ENCODE assay signal across 10 mouse cellular contexts in the genomic region with DNA sequence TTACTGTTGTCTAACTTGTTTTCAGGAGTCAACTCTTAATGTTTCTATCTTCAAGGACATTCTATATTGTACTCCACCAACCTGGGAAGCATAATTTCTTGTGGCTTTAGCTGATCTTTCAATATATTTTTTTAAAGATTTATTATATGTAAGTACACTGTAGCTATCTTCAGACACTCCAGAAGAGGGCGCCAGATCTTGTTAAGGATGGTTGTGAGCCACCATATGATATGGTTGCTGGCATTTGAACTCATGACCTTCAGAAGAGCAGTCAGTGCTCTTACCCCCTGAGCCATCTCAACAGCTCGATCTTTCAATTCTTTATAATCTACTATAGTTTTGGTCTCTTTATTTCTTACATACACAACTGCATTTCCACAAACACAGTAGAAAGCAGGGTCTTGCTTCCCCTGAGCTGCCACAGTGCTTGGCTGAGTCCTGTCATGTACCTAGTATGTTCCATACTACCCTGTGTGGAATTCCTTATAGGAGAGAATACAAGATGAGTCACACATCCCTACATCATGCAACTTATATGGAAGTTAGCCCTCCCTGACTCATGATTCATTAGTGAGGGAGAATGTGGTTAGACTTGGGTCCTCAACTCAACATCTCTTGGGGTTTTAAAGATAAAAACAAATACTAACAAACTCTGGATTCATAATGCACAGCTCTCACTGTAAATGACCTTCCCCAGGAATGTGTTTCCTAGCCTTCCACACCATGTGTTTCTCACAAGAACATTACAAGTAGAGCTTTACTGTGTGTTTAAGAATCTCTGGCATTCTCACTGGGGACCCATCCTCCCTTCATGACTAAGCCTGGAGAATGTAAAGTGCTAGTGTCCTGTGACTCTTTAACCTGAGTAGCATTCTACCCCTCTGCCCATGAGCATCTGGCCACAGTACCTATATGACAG. TPM values are rescaled to one million over a fixed set of nuclear protein-coding genes. Genes with fewer than 3 reads are reported as not detected.
A peak's percentile ranks its signal among the peaks of the same experiment; 100 is the strongest.
DNase-seq lines count a peak whose midpoint lies in the region; ATAC-seq and TF ChIP-seq lines count a peak whose summit lies in the region.
"Had no signal": no experiment of that assay in that cellular context is flagged by ENCODE, and none has a peak within 500 bp of the region (broad histone marks: within the 10 kb centered on the region; RNA-seq: fewer than 3 reads in every experiment).

No protein-coding gene starts in this region.

- peak; percentile 28 for TF ChIP-seq RAD21 in CH12.LX (IDR thresholded peaks at IDR 0.05; ENCODE audit: low read depth, low read length)

- no peak overlapping the region for H3K4me2 ChIP-seq in liver, embryonic 12.5 days
- H3K4me2 ChIP-seq in liver, embryonic 11.5 days: no peak overlapping the region
- no peak overlapping the region for H3K4me2 ChIP-seq in CH12.LX (ENCODE audit: insufficient read depth, low read depth, poor library complexity, severe bottlenecking)
- no peak overlapping the region for H3K4me2 ChIP-seq in stomach, embryonic 15.5 days
- H3K4me2 ChIP-seq: limb, embryonic 13.5 days; midbrain, embryonic 15.5 days had no signal

- H3K36me3 ChIP-seq in liver, embryonic 12.5 days: peaks cover 44% of the 10 kb centered on the region
- peaks cover 9% of the 10 kb centered on the region for H3K36me3 ChIP-seq in liver, embryonic 11.5 days (ENCODE audit: control insufficient read depth, insufficient read depth, low read length)
- peaks cover 29 to 52% of the 10 kb centered on the region in 2 experiments for H3K36me3 ChIP-seq in CH12.LX (replicated peaks in 1 of 2; ENCODE audit: control insufficient read depth in 1 of 2, insufficient read depth in 1 of 2, low read length in 1 of 2)
- peaks cover 15% of the 10 kb centered on the region for H3K36me3 ChIP-seq in stomach, embryonic 15.5 days

- TF ChIP-seq CTCF in CH12.LX (conservative IDR thresholded peaks at IDR 0.05 in 1 of 2, IDR thresholded peaks at IDR 0.05 in 1 of 2; ENCODE audit: low read depth in 2 of 2, low read length in 2 of 2): peak in 1 of 2 experiments; percentile 58; a peak in 2 of 4 replicates

- DNase-seq in liver, embryonic 11.5 days (ENCODE audit: low spot score): no peak
- peak; percentile 13 for DNase-seq in CH12.LX (ENCODE audit: extremely low read depth)
- peak; percentile 52 for DNase-seq in induced T-regulatory cell, adult 2 months (ENCODE audit: low read depth)
- DNase-seq in left cerebral cortex, adult 8-10 months (ENCODE audit: low spot score in 2 of 2): no peak
- no peak for DNase-seq in urinary bladder, adult 18-20 months (ENCODE audit: low spot score in 2 of 2)
- DNase-seq: cerebellum, postnatal 36 days had no signal

- TF ChIP-seq POLR2A in CH12.LX (IDR thresholded peaks at IDR 0.05; ENCODE audit: low read depth, low read length): no peak

- H3K79me2 ChIP-seq in CH12.LX (replicated peaks; ENCODE audit: control insufficient read depth, extremely low read depth, insufficient read depth, poor library complexity, severe bottlenecking): 0 out of 2 replicates have a peak, but pooled peaks cover 2% of the 10 kb centered on the region

- ATAC-seq in liver, embryonic 12.5 days: peak; percentile 24; the same call in 1 of the 2 replicates
- no peak for ATAC-seq in liver, embryonic 11.5 days (replicated peaks; ENCODE audit: low FRiP score)
- peak; percentile 22; the same call in 1 of the 2 replicates for ATAC-seq in stomach, embryonic 15.5 days (ENCODE audit: insufficient read depth, low FRiP score, low read depth)
- ATAC-seq: midbrain, embryonic 15.5 days had no signal

- dilution Hi-C loops in CH12.LX (cut with MboI; ENCODE audit: extremely low pct_ligation_motif_present, extremely low pct_unique_long_range_greater_than_20kb, low sequenced_read_pairs): no loop called here

- in situ Hi-C loops in CH12.LX (cut with MboI; ENCODE audit: low pct_ligation_motif_present, low pct_unique_long_range_greater_than_20kb, low sequenced_read_pairs): no loop called here

- 42% methylated on average over 2 of the region's 2 CpGs for WGBS in liver, embryonic 12.5 days (ENCODE audit: insufficient replicate concordance)
- 58% methylated on average over 2 of the region's 2 CpGs for WGBS in liver, embryonic 11.5 days
- 63% methylated on average over 2 of the region's 2 CpGs for WGBS in stomach, embryonic 15.5 days

- no peak overlapping the region for H3K4me3 ChIP-seq in liver, embryonic 12.5 days
- no peak overlapping the region for H3K4me3 ChIP-seq in liver, embryonic 11.5 days (ENCODE audit: low read depth, low read length)
- no peak overlapping the region for H3K4me3 ChIP-seq in CH12.LX (replicated peaks in 1 of 3; ENCODE audit: low read depth in 2 of 3, low read length in 2 of 3, poor library complexity in 1 of 3)
- H3K4me3 ChIP-seq in stomach, embryonic 15.5 days (replicated peaks): no peak overlapping the region
- H3K4me3 ChIP-seq: limb, embryonic 13.5 days; midbrain, embryonic 15.5 days had no signal

- TF ChIP-seq EP300 in CH12.LX (IDR thresholded peaks at IDR 0.05; ENCODE audit: low read length): no peak

- H3K27me3 ChIP-seq in liver, embryonic 12.5 days (replicated peaks): no peaks in the 10 kb centered on the region
- H3K27me3 ChIP-seq in liver, embryonic 11.5 days (replicated peaks; ENCODE audit: control insufficient read depth, insufficient read depth, low read length): no peaks in the 10 kb centered on the region
- no peaks in the 10 kb centered on the region for H3K27me3 ChIP-seq in CH12.LX (replicated peaks)
- no peaks in the 10 kb centered on the region for H3K27me3 ChIP-seq in stomach, embryonic 15.5 days (replicated peaks)
- H3K27me3 ChIP-seq: limb, embryonic 13.5 days; midbrain, embryonic 15.5 days had no signal

- H3K9ac ChIP-seq in liver, embryonic 12.5 days: no peak overlapping the region
- H3K9ac ChIP-seq in liver, embryonic 11.5 days (ENCODE audit: low read depth, low read length): no peak overlapping the region
- H3K9ac ChIP-seq in CH12.LX (ENCODE audit: insufficient read depth, low read depth): no peak overlapping the region
- no peak overlapping the region for H3K9ac ChIP-seq in stomach, embryonic 15.5 days
- H3K9ac ChIP-seq: limb, embryonic 13.5 days; midbrain, embryonic 15.5 days had no signal

- H3K4me1 ChIP-seq in liver, embryonic 12.5 days: no peaks in the 10 kb centered on the region
- H3K4me1 ChIP-seq in liver, embryonic 11.5 days (replicated peaks; ENCODE audit: control insufficient read depth, insufficient read depth, low read length): no peaks in the 10 kb centered on the region
- H3K4me1 ChIP-seq in CH12.LX (ENCODE audit: control insufficient read depth in 1 of 2, insufficient read depth in 2 of 2): no peaks in the 10 kb centered on the region
- no peaks in the 10 kb centered on the region for H3K4me1 ChIP-seq in stomach, embryonic 15.5 days
- H3K4me1 ChIP-seq: limb, embryonic 13.5 days; midbrain, embryonic 15.5 days had no signal

- H3K27ac ChIP-seq in liver, embryonic 12.5 days: no peak overlapping the region
- H3K27ac ChIP-seq in liver, embryonic 11.5 days (ENCODE audit: low read depth, low read length): no peak overlapping the region
- no peak overlapping the region for H3K27ac ChIP-seq in CH12.LX (ENCODE audit: insufficient read depth, low read depth)
- no peak overlapping the region for H3K27ac ChIP-seq in stomach, embryonic 15.5 days
- H3K27ac ChIP-seq: limb, embryonic 13.5 days; midbrain, embryonic 15.5 days had no signal

- no peaks in the 10 kb centered on the region for H3K9me3 ChIP-seq in liver, embryonic 12.5 days (replicated peaks)
- no peaks in the 10 kb centered on the region for H3K9me3 ChIP-seq in liver, embryonic 11.5 days (ENCODE audit: control insufficient read depth, low read length)
- no peaks in the 10 kb centered on the region for H3K9me3 ChIP-seq in CH12.LX (replicated peaks; ENCODE audit: low read length)
- H3K9me3 ChIP-seq in stomach, embryonic 15.5 days: no peaks in the 10 kb centered on the region
- H3K9me3 ChIP-seq: limb, embryonic 13.5 days; midbrain, embryonic 15.5 days had no signal

TF ChIP-seq in CH12.LX, 34 proteins besides CTCF, POLR2A, EP300 and RAD21:
- TF ChIP-seq TCF12 (IDR thresholded peaks at IDR 0.05; ENCODE audit: low read depth, low read length) (no peak), UBTF (IDR thresholded peaks at IDR 0.05; ENCODE audit: low read depth, low read length) (no peak), NELFE (IDR thresholded peaks at IDR 0.05; ENCODE audit: low read depth, low read length) (no peak), SMC3 (IDR thresholded peaks at IDR 0.05; ENCODE audit: low read depth, low read length) (peak; percentile 44), USF2 (conservative IDR thresholded peaks at IDR 0.05; ENCODE audit: low read depth, low read length) (no peak), USF1 (IDR thresholded peaks at IDR 0.05; ENCODE audit: low read depth, low read length) (no peak)
TF ChIP-seq in CH12.LX: peak in this region for 1.

RNA-seq across cellular contexts. Expression of a gene that starts 3.0 kb away (rescaled TPM):
- polyA plus RNA-seq in liver, embryonic 12.5 days (2016; fragmentation: Nextera tagmentation; extraction: Ambion mirVana): 1.0 and 1.1 TPM in 2 replicates
- 0.27 and 0.78 TPM in 2 replicates for polyA plus RNA-seq in liver, embryonic 11.5 days (2014; fragmentation: Nextera tagmentation; extraction: Ambion mirVana)
- total RNA-seq in CH12.LX (2012; rRNA removed): 1.6 and 1.7 TPM in 2 replicates
- total RNA-seq in CH12.LX (2014; rRNA removed): 2.2 and 2.4 TPM in 2 replicates
- 2.4 and 3.6 TPM in 2 replicates for polyA plus RNA-seq in CH12.LX (2012; ENCODE audit: insufficient read length, low read depth)
- 1.2 TPM in 2 replicates for polyA plus RNA-seq in stomach, embryonic 15.5 days (2015; fragmentation: Nextera tagmentation; extraction: Ambion mirVana)
- 1 to 10 TPM; 3.2 to 4.3 (median 3.4) TPM for total RNA-seq in left cerebral cortex, adult 8-10 months (2022)

RNA-seq across cellular contexts. Expression of a gene that starts 33.5 kb away (rescaled TPM):
- polyA plus RNA-seq in liver, embryonic 12.5 days (2016; fragmentation: Nextera tagmentation; extraction: Ambion mirVana): 11.6 and 12.4 TPM in 2 replicates
- polyA plus RNA-seq in liver, embryonic 11.5 days (2014; fragmentation: Nextera tagmentation; extraction: Ambion mirVana): 7.0 and 7.4 TPM in 2 replicates
- total RNA-seq in CH12.LX (2012; rRNA removed) (19.3 and 25.5 TPM in 2 replicates), CH12.LX (2014; rRNA removed) (44.8 and 49.2 TPM in 2 replicates)
- 44.7 and 46.4 TPM in 2 replicates for polyA plus RNA-seq in CH12.LX (2012; ENCODE audit: insufficient read length, low read depth)
- polyA plus RNA-seq in stomach, embryonic 15.5 days (2015; fragmentation: Nextera tagmentation; extraction: Ambion mirVana): 13.9 and 14.5 TPM in 2 replicates
- total RNA-seq in left cerebral cortex, adult 8-10 months (2022): 10 to 100 TPM; 85.2 to 96.0 (median 91.8) TPM

RNA-seq across cellular contexts. Expression of a gene that starts 33.5 kb away (rescaled TPM):
- polyA plus RNA-seq in liver, embryonic 12.5 days (2016; fragmentation: Nextera tagmentation; extraction: Ambion mirVana): 1.3 and 1.4 TPM in 2 replicates
- polyA plus RNA-seq in liver, embryonic 11.5 days (2014; fragmentation: Nextera tagmentation; extraction: Ambion mirVana): 1.5 and 2.1 TPM in 2 replicates
- total RNA-seq in CH12.LX (2012; rRNA removed) (39.2 and 43.0 TPM in 2 replicates), CH12.LX (2014; rRNA removed) (140 and 149 TPM in 2 replicates)
- polyA plus RNA-seq in CH12.LX (2012; ENCODE audit: insufficient read length, low read depth): 61.6 and 66.4 TPM in 2 replicates
- polyA plus RNA-seq in stomach, embryonic 15.5 days (2015; fragmentation: Nextera tagmentation; extraction: Ambion mirVana): 2.5 and 2.6 TPM in 2 replicates
- total RNA-seq in left cerebral cortex, adult 8-10 months (2022): 1 to 10 TPM; 1.5 to 3.8 (median 2.1) TPM

Comparison
In these comparisons a context has a peak if more than half of its experiments do, and no peak if none do; other contexts are left out.
1. DNase-seq: peak in CH12.LX (single experiment) and induced T-regulatory cell, adult 2 months (single experiment); none in liver, embryonic 11.5 days (single experiment), left cerebral cortex, adult 8-10 months (0 of 2) and urinary bladder, adult 18-20 months (0 of 2).
2. RNA of a gene that starts 33.5 kb away (polyA plus RNA-seq): 61.6 to 66.4 TPM in CH12.LX; 2.5 to 2.6 TPM in stomach, embryonic 15.5 days, 1.5 to 2.1 TPM in liver, embryonic 11.5 days and 1.3 to 1.4 TPM in liver, embryonic 12.5 days; every median in the first group is over 10 times any median in the second.